Mouse (Mus musculus): ENCODE data around the gene Rnf152. TPM values are rescaled to one million over a fixed set of nuclear protein-coding genes. Genes with fewer than 3 reads are reported as not detected.

Gene Rnf152
- polyA plus RNA-seq, 1 experiment from 2014 or later: 0.44 TPM

DNA sequence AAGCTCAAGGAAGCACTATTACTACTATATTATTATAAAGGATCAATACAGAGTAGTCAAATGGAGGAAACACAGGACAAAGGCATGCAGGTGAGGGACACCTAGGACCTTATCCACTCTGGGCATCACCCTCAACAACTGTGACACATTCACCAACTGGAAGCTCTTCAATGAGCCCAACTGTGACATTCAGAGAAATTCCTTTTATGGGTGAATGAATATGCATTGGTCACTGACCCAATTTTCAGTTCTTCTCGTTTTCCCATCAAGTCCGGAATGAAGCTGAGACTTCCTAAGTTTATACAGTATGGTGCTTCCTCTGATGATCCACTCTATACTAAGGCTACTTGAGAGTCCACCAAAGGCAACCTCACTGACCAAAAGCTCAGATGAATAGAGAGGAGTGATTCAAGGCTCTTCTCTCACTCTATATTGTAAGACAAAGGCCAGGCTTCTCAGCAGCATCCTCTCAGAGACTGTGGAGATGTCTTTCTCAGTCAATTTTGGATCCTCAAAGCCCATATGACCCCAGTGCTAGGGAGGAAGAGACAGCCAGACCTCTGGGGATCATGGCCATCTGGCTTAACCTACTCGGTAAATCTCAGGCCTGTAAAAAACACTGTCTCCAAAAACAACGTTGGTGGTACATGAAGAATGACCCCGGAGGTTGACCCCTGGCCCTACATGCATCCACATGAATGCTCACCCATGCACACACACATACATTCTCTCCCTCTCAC is 25.8 kb downstream of the Rnf152 start:
- Histone ChIP-seq H3K9me3 (ENCODE audit: control insufficient read depth, low read length) (no peaks in the 10 kb centered on the region), H3K4me1 (ENCODE audit: control insufficient read depth, insufficient read depth, low read length) (no peaks in the 10 kb centered on the region), H3K9ac (ENCODE audit: low read length) (no peak overlapping the region), H3K27me3 (ENCODE audit: control insufficient read depth, insufficient read depth, low read length) (no peaks in the 10 kb centered on the region), H3K4me2 (ENCODE audit: low read depth, severe bottlenecking) (no peak overlapping the region), H3K27ac (replicated peaks; ENCODE audit: low read depth, low read length) (no peak overlapping the region), H3K36me3 (ENCODE audit: control insufficient read depth, insufficient read depth, low read length) (no peaks in the 10 kb centered on the region), H3K4me3 (ENCODE audit: low read depth, low read length) (no peak overlapping the region)
- 77% methylated on average over 5 of the region's 5 CpGs for WGBS
- DNase-seq (ENCODE audit: low spot score): no peak
- ATAC-seq (ENCODE audit: insufficient number of reproducible peaks, low FRiP score, low TSS enrichment, low read depth): no peak

DNA sequence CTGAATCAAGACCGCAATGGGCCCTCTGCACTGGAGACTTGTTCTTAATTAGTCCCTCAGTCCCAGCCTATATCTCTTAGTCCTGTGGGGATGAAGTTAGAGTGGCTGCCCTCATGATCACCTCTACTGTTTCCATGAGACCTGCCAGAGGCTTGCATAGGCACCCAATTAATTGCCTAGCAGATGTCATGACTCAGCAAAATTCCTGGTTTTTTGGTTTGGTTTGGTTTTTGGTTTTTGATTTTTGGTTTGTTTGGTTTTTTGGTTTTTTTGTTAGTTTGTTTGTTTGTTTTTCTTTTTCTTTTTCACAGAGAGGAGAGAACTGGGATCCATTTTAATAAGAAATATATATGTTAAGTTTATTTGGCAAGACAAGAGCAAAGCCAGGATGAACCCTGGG is 28.7 kb downstream of the Rnf152 start:
- Histone ChIP-seq H3K36me3 (ENCODE audit: control insufficient read depth, insufficient read depth, low read length) (no peaks in the 10 kb centered on the region), H3K4me2 (ENCODE audit: low read depth, severe bottlenecking) (no peak overlapping the region), H3K27me3 (ENCODE audit: control insufficient read depth, insufficient read depth, low read length) (no peaks in the 10 kb centered on the region), H3K27ac (replicated peaks; ENCODE audit: low read depth, low read length) (no peak overlapping the region), H3K4me3 (ENCODE audit: low read depth, low read length) (no peak overlapping the region), H3K4me1 (ENCODE audit: control insufficient read depth, insufficient read depth, low read length) (no peaks in the 10 kb centered on the region), H3K9me3 (ENCODE audit: control insufficient read depth, low read length) (no peaks in the 10 kb centered on the region), H3K9ac (ENCODE audit: low read length) (no peak overlapping the region)
- DNase-seq (ENCODE audit: low spot score) (no peak), ATAC-seq (ENCODE audit: insufficient number of reproducible peaks, low FRiP score, low TSS enrichment, low read depth) (no peak)
- WGBS: 100% methylated on average over 1 of the region's 1 CpGs

DNA sequence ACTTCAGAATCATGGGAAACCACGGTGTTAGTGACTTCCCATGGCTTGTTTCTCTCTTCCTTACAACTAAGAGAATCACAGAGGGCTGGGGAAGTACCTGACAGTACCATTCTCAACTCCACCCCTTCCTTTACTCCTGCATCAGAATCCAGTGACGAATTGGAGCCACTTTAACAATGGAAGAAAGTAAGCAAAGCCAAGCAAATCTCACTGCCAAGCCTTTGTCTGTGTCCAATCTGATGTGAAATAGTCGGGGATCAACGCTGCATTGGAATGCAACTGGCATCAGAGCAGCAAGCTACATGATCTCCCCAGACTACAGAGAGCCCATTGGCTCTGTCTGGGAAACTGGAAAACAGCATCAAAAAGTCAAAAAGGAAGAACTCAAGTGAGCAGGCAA is 31.9 kb downstream of the Rnf152 start:
- WGBS: 73% methylated on average over 4 of the region's 4 CpGs
- Histone ChIP-seq H3K27ac (replicated peaks; ENCODE audit: low read depth, low read length) (no peak overlapping the region), H3K4me3 (ENCODE audit: low read depth, low read length) (no peak overlapping the region), H3K9ac (ENCODE audit: low read length) (no peak overlapping the region), H3K36me3 (ENCODE audit: control insufficient read depth, insufficient read depth, low read length) (no peaks in the 10 kb centered on the region), H3K4me1 (ENCODE audit: control insufficient read depth, insufficient read depth, low read length) (no peaks in the 10 kb centered on the region), H3K9me3 (ENCODE audit: control insufficient read depth, low read length) (no peaks in the 10 kb centered on the region), H3K27me3 (ENCODE audit: control insufficient read depth, insufficient read depth, low read length) (no peaks in the 10 kb centered on the region), H3K4me2 (ENCODE audit: low read depth, severe bottlenecking) (no peak overlapping the region)
- no peak for ATAC-seq (ENCODE audit: insufficient number of reproducible peaks, low FRiP score, low TSS enrichment, low read depth)
- no peak for DNase-seq (ENCODE audit: low spot score)

DNA sequence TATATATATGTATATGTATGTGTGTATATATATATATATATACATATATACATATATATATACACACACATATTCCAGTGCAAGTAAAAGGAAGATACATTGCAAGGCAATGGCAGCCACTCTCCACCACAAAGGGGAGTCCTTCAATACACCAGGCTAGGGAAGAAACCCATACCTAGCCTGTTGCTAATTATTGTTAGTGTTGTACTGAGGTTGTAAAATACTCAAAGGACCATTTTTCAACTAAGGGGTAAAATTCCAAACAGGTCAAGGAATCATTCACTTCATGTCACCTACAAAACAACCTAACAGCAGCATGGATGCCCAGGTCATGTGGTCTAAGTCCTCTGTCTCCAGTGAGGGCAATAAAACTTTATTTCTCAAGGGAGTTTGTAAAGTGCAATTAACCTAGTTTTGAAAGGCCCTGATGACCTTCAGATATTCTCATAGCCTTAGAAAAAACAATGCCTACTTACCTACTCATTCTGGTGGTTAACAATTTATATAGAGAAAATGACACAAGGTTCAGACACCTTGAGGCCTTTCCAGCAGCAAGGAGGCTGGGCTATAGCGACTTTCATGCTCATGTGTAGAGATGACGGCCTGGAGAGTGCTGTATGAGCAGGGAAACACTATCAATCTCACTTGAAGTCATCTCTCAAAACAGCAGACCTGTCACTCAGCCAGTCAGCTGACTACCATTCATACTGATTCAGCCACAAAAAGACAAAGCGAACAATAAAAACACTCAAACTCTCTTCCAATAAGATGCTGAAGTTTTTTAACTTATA is 42.3 kb downstream of the Rnf152 start:
- Histone ChIP-seq H3K36me3 (ENCODE audit: control insufficient read depth, insufficient read depth, low read length) (no peaks in the 10 kb centered on the region), H3K4me1 (ENCODE audit: control insufficient read depth, insufficient read depth, low read length) (no peaks in the 10 kb centered on the region), H3K4me3 (ENCODE audit: low read depth, low read length) (no peak overlapping the region), H3K27ac (replicated peaks; ENCODE audit: low read depth, low read length) (no peak overlapping the region), H3K27me3 (ENCODE audit: control insufficient read depth, insufficient read depth, low read length) (no peaks in the 10 kb centered on the region), H3K9ac (ENCODE audit: low read length) (no peak overlapping the region), H3K4me2 (ENCODE audit: low read depth, severe bottlenecking) (no peak overlapping the region), H3K9me3 (ENCODE audit: control insufficient read depth, low read length) (no peaks in the 10 kb centered on the region)
- 69% methylated on average over 3 of the region's 3 CpGs for WGBS
- ATAC-seq (ENCODE audit: insufficient number of reproducible peaks, low FRiP score, low TSS enrichment, low read depth): no peak
- no peak for DNase-seq (ENCODE audit: low spot score)

DNA sequence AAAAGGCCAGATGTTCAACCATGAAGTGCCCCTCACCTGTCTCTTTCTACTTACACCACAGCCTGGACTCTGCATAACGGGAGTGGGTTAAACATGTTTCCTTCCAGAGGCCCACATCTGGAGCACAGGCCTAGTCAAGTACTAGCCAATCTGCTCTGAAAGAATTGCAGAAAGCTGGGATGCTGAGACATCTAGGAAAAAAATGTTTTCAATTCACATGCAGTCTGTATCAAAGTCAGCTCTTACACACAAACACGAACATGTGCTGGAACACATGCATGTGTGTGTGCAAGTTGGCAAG is 44.0 kb downstream of the Rnf152 start:
- ATAC-seq (ENCODE audit: insufficient number of reproducible peaks, low FRiP score, low TSS enrichment, low read depth): no peak
- Histone ChIP-seq H3K9me3 (ENCODE audit: control insufficient read depth, low read length) (no peaks in the 10 kb centered on the region), H3K4me3 (ENCODE audit: low read depth, low read length) (no peak overlapping the region), H3K9ac (ENCODE audit: low read length) (no peak overlapping the region), H3K27me3 (ENCODE audit: control insufficient read depth, insufficient read depth, low read length) (no peaks in the 10 kb centered on the region), H3K36me3 (ENCODE audit: control insufficient read depth, insufficient read depth, low read length) (no peaks in the 10 kb centered on the region), H3K4me1 (ENCODE audit: control insufficient read depth, insufficient read depth, low read length) (no peaks in the 10 kb centered on the region), H3K4me2 (ENCODE audit: low read depth, severe bottlenecking) (no peak overlapping the region), H3K27ac (replicated peaks; ENCODE audit: low read depth, low read length) (no peak overlapping the region)
- no peak for DNase-seq (ENCODE audit: low spot score)
- 58% methylated on average over 2 of the region's 2 CpGs for WGBS

- 95% methylated on average over 1 of the region's 1 CpGs for WGBS
- Histone ChIP-seq H3K9me3 (ENCODE audit: control insufficient read depth, low read length) (no peaks in the 10 kb centered on the region), H3K4me3 (ENCODE audit: low read depth, low read length) (no peak overlapping the region), H3K27ac (replicated peaks; ENCODE audit: low read depth, low read length) (no peak overlapping the region), H3K27me3 (ENCODE audit: control insufficient read depth, insufficient read depth, low read length) (no peaks in the 10 kb centered on the region), H3K4me2 (ENCODE audit: low read depth, severe bottlenecking) (no peak overlapping the region), H3K9ac (ENCODE audit: low read length) (no peak overlapping the region), H3K4me1 (ENCODE audit: control insufficient read depth, insufficient read depth, low read length) (no peaks in the 10 kb centered on the region), H3K36me3 (ENCODE audit: control insufficient read depth, insufficient read depth, low read length) (no peaks in the 10 kb centered on the region)
- ATAC-seq (ENCODE audit: insufficient number of reproducible peaks, low FRiP score, low TSS enrichment, low read depth): no peak
- no peak for DNase-seq (ENCODE audit: low spot score)
These were observed 44.5 kb downstream of the Rnf152 start for GRCm38 (mm10) chr1:105311899-105312600.

- Histone ChIP-seq H3K27ac (replicated peaks; ENCODE audit: low read depth, low read length) (no peak overlapping the region), H3K4me3 (ENCODE audit: low read depth, low read length) (no peak overlapping the region), H3K4me1 (ENCODE audit: control insufficient read depth, insufficient read depth, low read length) (no peaks in the 10 kb centered on the region), H3K27me3 (ENCODE audit: control insufficient read depth, insufficient read depth, low read length) (no peaks in the 10 kb centered on the region), H3K4me2 (ENCODE audit: low read depth, severe bottlenecking) (no peak overlapping the region), H3K9ac (ENCODE audit: low read length) (no peak overlapping the region), H3K9me3 (ENCODE audit: control insufficient read depth, low read length) (no peaks in the 10 kb centered on the region), H3K36me3 (ENCODE audit: control insufficient read depth, insufficient read depth, low read length) (no peaks in the 10 kb centered on the region)
- DNase-seq (ENCODE audit: low spot score) (no peak), ATAC-seq (ENCODE audit: insufficient number of reproducible peaks, low FRiP score, low TSS enrichment, low read depth) (no peak)
- WGBS: 90% methylated on average over 6 of the region's 6 CpGs
These were observed 54.3 kb downstream of the Rnf152 start for GRCm38 (mm10) chr1:105302164-105302563.

GRCm38 (mm10) chr1:105301764-105302163 is 54.7 kb downstream of the Rnf152 start:
- Histone ChIP-seq H3K27me3 (ENCODE audit: control insufficient read depth, insufficient read depth, low read length) (no peaks in the 10 kb centered on the region), H3K9ac (ENCODE audit: low read length) (no peak overlapping the region), H3K27ac (replicated peaks; ENCODE audit: low read depth, low read length) (no peak overlapping the region), H3K9me3 (ENCODE audit: control insufficient read depth, low read length) (no peaks in the 10 kb centered on the region), H3K36me3 (ENCODE audit: control insufficient read depth, insufficient read depth, low read length) (no peaks in the 10 kb centered on the region), H3K4me2 (ENCODE audit: low read depth, severe bottlenecking) (no peak overlapping the region), H3K4me3 (ENCODE audit: low read depth, low read length) (no peak overlapping the region), H3K4me1 (ENCODE audit: control insufficient read depth, insufficient read depth, low read length) (no peaks in the 10 kb centered on the region)
- no peak for DNase-seq (ENCODE audit: low spot score)
- ATAC-seq (ENCODE audit: insufficient number of reproducible peaks, low FRiP score, low TSS enrichment, low read depth): no peak
- WGBS: 85% methylated on average over 9 of the region's 9 CpGs
